Mouse (Mus musculus): ENCODE measurements around the gene Coasy.

DNA sequence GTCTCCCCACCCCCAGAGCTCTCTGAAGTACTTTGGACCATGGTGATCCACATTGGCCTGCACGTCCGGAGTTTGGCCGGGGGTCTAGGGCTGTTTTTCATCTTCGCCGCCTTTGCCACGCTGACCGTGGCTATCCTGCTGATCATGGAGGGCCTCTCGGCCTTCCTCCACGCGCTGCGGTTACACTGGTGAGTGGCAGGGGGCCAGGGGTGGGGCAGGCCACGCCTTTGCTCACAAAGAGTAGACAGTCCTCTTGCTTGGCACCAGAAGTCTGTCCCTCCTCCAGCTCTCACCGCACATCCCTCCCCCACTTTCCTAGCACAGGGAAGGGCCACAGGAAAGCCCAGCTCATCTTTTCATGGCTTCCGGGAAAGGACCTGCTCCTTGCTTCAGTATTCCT is 26.9 kb upstream of the Coasy start:
- TF ChIP-seq CTCF (IDR thresholded peaks at IDR 0.05; ENCODE audit: low read depth, low read length) (no peak), POLR2A (IDR thresholded peaks at IDR 0.05; ENCODE audit: extremely low read depth, insufficient read depth, low read length) (no peak)
